Mouse (Mus musculus): ENCODE results near the gene Sae1. TPM values are rescaled to one million over a fixed set of nuclear protein-coding genes. Genes with fewer than 3 reads are reported as not detected.

Gene Sae1
- polyA plus RNA-seq, 1 experiment from 2014 or later: 284 TPM

DNA sequence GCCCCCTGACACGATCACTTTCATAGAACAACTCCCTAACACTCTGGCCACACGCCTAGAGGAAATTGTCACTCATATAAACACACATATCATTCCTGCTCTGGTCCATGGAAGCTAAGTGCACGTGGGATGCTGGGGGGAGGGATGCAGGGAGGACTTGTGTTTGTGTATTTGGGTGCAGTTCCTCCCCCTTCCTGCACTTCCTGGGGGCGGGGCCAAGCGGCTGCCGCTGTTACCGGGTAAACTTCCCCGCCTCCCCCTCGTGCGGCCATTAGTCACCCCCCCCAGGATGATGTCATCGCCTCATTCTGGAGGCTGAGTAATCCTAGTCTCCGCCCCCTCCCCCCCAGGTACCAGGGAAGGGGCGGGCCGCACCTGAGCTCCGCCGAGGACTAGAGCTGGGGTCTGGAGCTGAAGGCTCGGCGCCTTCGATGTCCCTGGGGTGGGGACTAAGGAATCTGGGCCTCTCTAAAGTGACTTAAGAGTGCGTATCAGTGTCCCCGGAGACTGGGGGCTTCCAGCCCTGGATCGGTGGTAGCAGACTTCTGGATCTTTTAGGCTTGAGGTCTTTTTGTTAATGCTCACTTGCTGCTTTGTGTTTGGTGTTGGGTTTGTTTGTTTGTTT, 90.7 kb downstream of the Sae1 start:
- no peaks in the 10 kb centered on the region for H3K36me3 ChIP-seq
- H3K9me3 ChIP-seq: no peaks in the 10 kb centered on the region
- peak overlapping the region; percentile 76 for H3K4me2 ChIP-seq (replicated peaks)
- H3K27me3 ChIP-seq (replicated peaks): no peaks in the 10 kb centered on the region
- 1% methylated on average over 22 of the region's 22 CpGs for WGBS
- H3K27ac ChIP-seq: peak overlapping the region; percentile 67
- ATAC-seq: peak; percentile 42
- peaks cover 26% of the 10 kb centered on the region for H3K4me1 ChIP-seq (replicated peaks)
- peak overlapping the region; percentile 16; the same call in 1 of the 2 replicates for H3K9ac ChIP-seq
- H3K4me3 ChIP-seq (replicated peaks): peak overlapping the region; percentile 34

DNA sequence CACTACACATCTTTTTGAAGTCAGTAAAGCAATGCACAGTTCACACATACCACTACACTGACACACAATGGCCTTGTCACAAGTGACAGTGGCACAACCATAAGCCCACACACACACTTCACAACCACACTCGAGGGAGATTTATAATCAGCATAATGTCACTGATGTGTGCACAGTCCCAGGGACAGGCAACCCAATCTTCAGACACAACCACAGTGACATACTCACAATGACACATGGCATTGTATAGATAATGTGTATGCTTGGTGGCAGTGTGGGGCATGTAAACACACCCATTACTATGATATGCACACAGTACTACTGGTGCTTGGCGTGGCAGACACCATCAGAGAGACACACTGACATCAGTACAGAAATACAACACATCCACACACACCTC, 91.5 kb downstream of the Sae1 start:
- Histone ChIP-seq H3K4me1 (replicated peaks) (peaks cover 26% of the 10 kb centered on the region), H3K27me3 (replicated peaks) (no peaks in the 10 kb centered on the region), H3K36me3 (no peaks in the 10 kb centered on the region), H3K9me3 (no peaks in the 10 kb centered on the region), H3K9ac (no peak overlapping the region), H3K27ac (peak overlapping the region; percentile 67), H3K4me3 (replicated peaks) (no peak overlapping the region), H3K4me2 (replicated peaks) (peak overlapping the region; percentile 76; the same call in 1 of the 2 replicates)
- ATAC-seq: no peak
- 30% methylated on average over 2 of the region's 2 CpGs for WGBS

GRCm38 (mm10) chr7:16295321-16295900, 92.2 kb downstream of the Sae1 start:
- H3K4me2 ChIP-seq (replicated peaks): peak overlapping the region; percentile 97
- peak overlapping the region; percentile 54 for H3K4me3 ChIP-seq (replicated peaks)
- H3K4me1 ChIP-seq (replicated peaks): peaks cover 26% of the 10 kb centered on the region
- H3K27me3 ChIP-seq (replicated peaks): no peaks in the 10 kb centered on the region
- H3K36me3 ChIP-seq: no peaks in the 10 kb centered on the region
- peak overlapping the region; percentile 86 for H3K27ac ChIP-seq
- peak; percentile 75 for ATAC-seq
- H3K9me3 ChIP-seq: no peaks in the 10 kb centered on the region
- peak overlapping the region; percentile 29 for H3K9ac ChIP-seq
- WGBS: 2% methylated on average over 41 of the region's 41 CpGs

- WGBS: under 1% methylated on average over 23 of the region's 23 CpGs
- ATAC-seq: peak; percentile 88
- H3K36me3 ChIP-seq: no peaks in the 10 kb centered on the region
- peak overlapping the region; percentile 97 for H3K4me2 ChIP-seq (replicated peaks)
- H3K4me1 ChIP-seq (replicated peaks): peaks cover 22% of the 10 kb centered on the region
- no peaks in the 10 kb centered on the region for H3K27me3 ChIP-seq (replicated peaks)
- no peaks in the 10 kb centered on the region for H3K9me3 ChIP-seq
- H3K4me3 ChIP-seq (replicated peaks): peak overlapping the region; percentile 54
- H3K9ac ChIP-seq: peak overlapping the region; percentile 29
- H3K27ac ChIP-seq: peak overlapping the region; percentile 86
Measured at GRCm38 (mm10) chr7:16294837-16295236, 92.8 kb downstream of the Sae1 start.

DNA sequence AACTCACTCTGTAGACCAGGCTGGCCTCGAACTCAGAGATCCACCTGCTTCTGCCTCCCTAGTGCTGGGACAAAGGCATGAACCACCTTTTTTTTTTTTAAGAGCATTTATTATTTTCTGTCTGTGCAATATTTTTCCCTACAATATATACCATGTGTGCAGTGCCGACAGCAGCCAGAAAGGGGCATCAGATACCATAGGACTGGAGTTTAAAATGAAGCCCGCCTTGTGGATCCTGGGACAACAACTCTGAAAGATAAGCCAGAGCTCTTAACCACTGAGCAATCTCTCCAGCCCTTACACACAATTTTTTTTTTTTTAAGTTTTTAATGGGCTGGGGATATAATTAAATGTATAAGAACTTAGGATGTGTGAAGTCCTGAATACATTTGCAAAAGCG, 93.3 kb downstream of the Sae1 start:
- Histone ChIP-seq H3K4me1 (replicated peaks) (peaks cover 17% of the 10 kb centered on the region), H3K27me3 (replicated peaks) (no peaks in the 10 kb centered on the region), H3K27ac (peak overlapping the region; percentile 86; the same call in 1 of the 2 replicates), H3K36me3 (no peaks in the 10 kb centered on the region), H3K4me2 (replicated peaks) (peak overlapping the region; percentile 97), H3K9me3 (no peaks in the 10 kb centered on the region), H3K9ac (no peak overlapping the region), H3K4me3 (replicated peaks) (peak overlapping the region; percentile 54; the same call in 1 of the 2 replicates)
- peak; percentile 48 for ATAC-seq
- WGBS: 29% methylated on average over 4 of the region's 4 CpGs

- no peak for ATAC-seq
- WGBS: 61% methylated on average over 1 of the region's 1 CpGs
- no peaks in the 10 kb centered on the region for H3K9me3 ChIP-seq
- no peak overlapping the region for H3K9ac ChIP-seq
- H3K36me3 ChIP-seq: peaks cover 11% of the 10 kb centered on the region
- H3K27ac ChIP-seq: no peak overlapping the region
- H3K27me3 ChIP-seq (replicated peaks): no peaks in the 10 kb centered on the region
- no peak overlapping the region for H3K4me2 ChIP-seq (replicated peaks)
- H3K4me1 ChIP-seq (replicated peaks): peaks cover 12% of the 10 kb centered on the region
- no peak overlapping the region for H3K4me3 ChIP-seq (replicated peaks)
Measured at GRCm38 (mm10) chr7:16287791-16288190, 99.8 kb downstream of the Sae1 start.

DNA sequence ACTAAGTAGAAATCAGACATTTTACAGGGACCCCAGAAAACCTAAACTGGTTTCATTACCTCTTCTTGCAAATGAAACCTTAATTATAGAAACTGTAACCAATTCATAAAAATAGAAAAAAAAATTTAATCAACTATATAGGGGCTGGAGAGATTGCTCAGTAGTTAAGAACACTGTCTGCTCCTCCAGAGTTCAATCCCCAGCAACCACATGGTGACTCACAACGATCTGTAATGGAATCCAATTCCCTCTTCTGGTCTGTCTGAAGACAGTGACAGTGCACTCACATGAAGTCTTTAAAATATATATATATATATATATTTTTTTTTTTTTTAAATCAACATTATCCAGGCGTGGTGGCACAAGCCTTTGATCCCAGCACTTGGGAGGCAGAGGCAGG, 100.6 kb downstream of the Sae1 start:
- Histone ChIP-seq H3K36me3 (peaks cover 17% of the 10 kb centered on the region), H3K4me3 (replicated peaks) (peak overlapping the region; percentile 62), H3K9ac (no peak overlapping the region; the same call in 1 of the 2 replicates), H3K27me3 (replicated peaks) (no peaks in the 10 kb centered on the region), H3K4me1 (replicated peaks) (peaks cover 12% of the 10 kb centered on the region), H3K9me3 (no peaks in the 10 kb centered on the region), H3K4me2 (replicated peaks) (peak overlapping the region; percentile 64), H3K27ac (peak overlapping the region; percentile 95)
- ATAC-seq: no peak
- 77% methylated on average over 2 of the region's 2 CpGs for WGBS

DNA sequence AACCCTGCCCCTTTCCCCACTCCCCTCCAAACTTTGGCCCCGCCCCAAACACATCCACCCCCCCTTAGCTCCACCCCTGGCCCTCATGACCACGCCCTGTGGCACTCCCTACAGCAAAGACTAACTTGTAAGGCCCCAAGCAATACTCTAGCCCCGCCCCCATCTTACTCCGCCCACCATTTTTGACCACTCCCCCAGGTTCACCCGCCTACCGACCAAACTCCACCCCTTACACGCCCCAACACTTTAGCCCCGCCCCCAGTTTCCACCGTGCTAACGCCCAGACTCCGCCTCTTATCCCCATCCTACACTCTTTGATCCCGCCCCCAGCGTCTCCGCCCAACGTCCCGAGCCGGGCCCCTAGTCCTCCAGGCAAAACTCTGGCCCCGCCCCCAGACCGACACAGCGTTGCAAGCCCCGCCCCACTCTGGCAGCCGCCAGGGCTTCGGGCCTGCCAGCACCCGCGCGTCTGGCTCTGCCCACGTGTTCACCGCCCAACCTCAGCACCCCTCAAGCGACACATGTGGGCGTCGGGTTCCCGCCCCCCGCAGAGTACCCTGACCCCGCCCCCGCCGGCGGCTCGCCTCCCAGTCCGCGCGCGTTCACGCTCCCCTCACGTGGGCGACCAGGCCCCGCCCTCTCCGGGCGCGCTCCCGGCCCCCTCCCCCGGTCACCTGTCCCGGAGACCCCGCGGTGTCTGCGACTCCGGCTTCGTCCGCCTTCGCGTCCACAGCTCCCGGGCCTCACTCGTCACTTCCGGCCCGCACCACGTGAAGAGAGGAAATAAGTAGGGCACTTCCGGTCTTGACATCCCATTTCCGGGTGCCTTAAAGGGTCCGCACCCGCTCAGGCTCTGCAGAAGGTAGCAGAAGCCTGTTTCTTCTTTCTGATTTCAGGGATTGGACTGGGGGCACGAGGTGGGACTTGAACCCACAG, 101.3 kb downstream of the Sae1 start, which contains the start of gene Ccdc9:
Gene Ccdc9, minus strand, starts transcription at position 770 of the 936 bp plus-strand sequence.
- WGBS: under 1% methylated on average over 70 of the region's 70 CpGs

GRCm38 (mm10) chr7:16285450-16286025, 102.1 kb downstream of the Sae1 start:
- Histone ChIP-seq H3K9me3 (no peaks in the 10 kb centered on the region), H3K36me3 (peaks cover 32% of the 10 kb centered on the region), H3K9ac (no peak overlapping the region), H3K27ac (peak overlapping the region; percentile 70; the same call in 1 of the 2 replicates), H3K4me1 (replicated peaks) (peaks cover 12% of the 10 kb centered on the region), H3K4me3 (replicated peaks) (peak overlapping the region; percentile 62), H3K4me2 (replicated peaks) (peak overlapping the region; percentile 64), H3K27me3 (replicated peaks) (no peaks in the 10 kb centered on the region)
- ATAC-seq: peak; percentile 72
- WGBS: 3% methylated on average over 14 of the region's 14 CpGs

More for the DNA sequence above, 101.3 kb downstream of the Sae1 start, which contains the start of gene Ccdc9:
- H3K36me3 ChIP-seq: peaks cover 25% of the 10 kb centered on the region
- ATAC-seq: peak; percentile 93
- peak within 1 kb of the TSS; percentile 62 for H3K4me3 ChIP-seq (replicated peaks)
- no peaks in the 10 kb centered on the region for H3K27me3 ChIP-seq (replicated peaks)
- peaks cover 12% of the 10 kb centered on the region for H3K4me1 ChIP-seq (replicated peaks)
- peak within 1 kb of the TSS; percentile 95 for H3K27ac ChIP-seq
- peak within 1 kb of the TSS; percentile 64 for H3K9ac ChIP-seq
- no peaks in the 10 kb centered on the region for H3K9me3 ChIP-seq
- H3K4me2 ChIP-seq (replicated peaks): peak within 1 kb of the TSS; percentile 64

DNA sequence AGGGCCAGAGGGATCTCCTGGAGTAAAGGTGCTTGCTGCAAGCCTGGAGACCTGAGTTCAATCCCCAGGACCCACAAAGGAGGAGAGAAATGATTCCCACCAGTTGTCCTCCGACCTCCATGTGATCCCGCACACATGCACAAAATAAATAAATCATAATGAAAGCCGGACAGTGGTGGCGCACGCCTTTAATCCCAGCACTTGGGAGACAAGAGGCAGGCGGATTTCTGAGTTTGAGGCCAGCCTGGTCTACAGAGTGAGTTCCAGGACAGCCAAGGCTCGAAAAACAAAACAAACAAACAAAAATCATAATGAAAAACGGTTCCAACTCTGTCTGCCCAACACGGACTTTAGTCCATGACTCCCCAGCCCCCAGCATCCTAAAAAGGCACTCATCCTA, 102.7 kb downstream of the Sae1 start:
- H3K9ac ChIP-seq: no peak overlapping the region
- WGBS: 48% methylated on average over 9 of the region's 9 CpGs
- no peaks in the 10 kb centered on the region for H3K9me3 ChIP-seq
- H3K36me3 ChIP-seq: peaks cover 35% of the 10 kb centered on the region
- H3K27ac ChIP-seq: peak overlapping the region; percentile 70
- no peaks in the 10 kb centered on the region for H3K27me3 ChIP-seq (replicated peaks)
- no peak for ATAC-seq
- peak overlapping the region; percentile 62 for H3K4me3 ChIP-seq (replicated peaks)
- peak overlapping the region; percentile 64 for H3K4me2 ChIP-seq (replicated peaks)
- H3K4me1 ChIP-seq (replicated peaks): peaks cover 12% of the 10 kb centered on the region

- Histone ChIP-seq H3K4me2 (replicated peaks) (no peak overlapping the region), H3K36me3 (peaks cover 35% of the 10 kb centered on the region), H3K9me3 (no peaks in the 10 kb centered on the region), H3K27me3 (replicated peaks) (no peaks in the 10 kb centered on the region), H3K9ac (no peak overlapping the region), H3K27ac (no peak overlapping the region), H3K4me1 (replicated peaks) (peaks cover 12% of the 10 kb centered on the region), H3K4me3 (replicated peaks) (no peak overlapping the region)
- WGBS: 93% methylated on average over 8 of the region's 8 CpGs
- ATAC-seq: no peak
Measured at GRCm38 (mm10) chr7:16284001-16284400, 103.6 kb downstream of the Sae1 start.
